Mouse (Mus musculus): Measurements from ENCODE around the gene Pan3. TPM values are rescaled to one million over a fixed set of nuclear protein-coding genes. Genes with fewer than 3 reads are reported as not detected.

The Pan3 gene
- total RNA-seq, 2 experiments from 2014 or later = 35.7 to 48.3 TPM

DNA sequence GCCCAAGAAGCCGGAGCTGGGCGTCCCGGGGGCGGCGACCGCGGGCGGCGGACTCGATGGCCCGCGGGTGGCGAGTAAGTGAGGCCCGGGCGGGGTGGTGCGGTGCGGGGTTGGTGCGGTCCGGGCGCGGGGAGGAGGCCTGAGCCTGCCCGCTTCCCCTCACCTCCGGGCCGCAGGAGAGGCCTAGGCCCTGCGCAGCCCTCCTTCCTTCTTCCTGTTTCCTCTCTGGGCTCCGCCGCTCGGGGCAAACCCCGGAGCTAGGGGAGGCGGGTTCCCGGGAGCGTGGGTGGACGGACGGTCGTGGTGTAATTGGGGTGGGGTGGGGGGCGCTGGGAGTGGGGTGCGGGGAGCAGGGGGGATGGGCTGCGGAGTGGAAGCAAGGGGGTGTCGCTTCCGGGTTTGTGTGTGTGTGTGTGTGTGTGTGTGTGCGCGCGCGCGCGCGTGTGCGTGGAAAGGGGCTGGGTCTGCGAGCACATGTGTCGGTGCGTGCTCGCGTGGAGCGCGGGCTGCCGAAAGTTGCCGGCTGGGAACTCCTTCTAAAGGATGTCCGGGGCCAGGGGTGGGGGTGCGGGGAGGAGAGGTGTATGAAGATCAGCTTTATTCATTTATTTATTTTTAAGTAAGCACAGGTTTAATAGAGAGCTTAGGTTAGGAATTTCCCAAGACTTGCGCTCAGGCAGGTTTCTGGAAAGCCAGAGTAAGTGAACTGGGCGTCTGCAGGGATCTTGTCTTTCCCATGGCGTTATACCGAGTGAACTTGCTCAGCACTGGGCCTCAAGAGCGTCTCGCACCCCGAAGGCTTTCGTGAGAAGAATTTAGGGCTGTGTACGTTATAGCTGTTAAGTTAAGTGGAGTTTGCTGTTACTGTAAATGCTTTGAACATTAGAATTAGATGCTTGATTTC, 1.2 kb downstream of the Pan3 start:
- peak; percentile 71 for DNase-seq

DNA sequence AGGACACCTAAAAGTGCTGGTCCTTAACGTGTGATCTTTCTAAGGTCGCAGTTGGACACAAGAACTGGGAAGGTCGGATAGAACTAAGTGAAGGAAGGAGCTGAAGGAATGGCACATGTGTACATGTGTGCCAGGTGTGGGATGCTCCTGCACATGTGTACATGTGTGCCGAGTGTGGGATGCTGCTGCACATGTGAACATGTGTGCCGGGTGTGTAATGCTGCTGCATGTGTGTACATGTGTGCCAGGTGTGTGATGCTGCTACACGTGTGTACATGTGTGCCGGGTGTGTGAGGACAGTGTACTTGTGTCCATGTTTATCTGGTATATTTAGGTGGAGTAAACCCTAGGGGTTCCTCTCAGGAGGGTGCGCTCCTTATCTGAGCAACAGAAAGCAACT, 3.0 kb downstream of the Pan3 start:
- DNase-seq = no peak

DNA sequence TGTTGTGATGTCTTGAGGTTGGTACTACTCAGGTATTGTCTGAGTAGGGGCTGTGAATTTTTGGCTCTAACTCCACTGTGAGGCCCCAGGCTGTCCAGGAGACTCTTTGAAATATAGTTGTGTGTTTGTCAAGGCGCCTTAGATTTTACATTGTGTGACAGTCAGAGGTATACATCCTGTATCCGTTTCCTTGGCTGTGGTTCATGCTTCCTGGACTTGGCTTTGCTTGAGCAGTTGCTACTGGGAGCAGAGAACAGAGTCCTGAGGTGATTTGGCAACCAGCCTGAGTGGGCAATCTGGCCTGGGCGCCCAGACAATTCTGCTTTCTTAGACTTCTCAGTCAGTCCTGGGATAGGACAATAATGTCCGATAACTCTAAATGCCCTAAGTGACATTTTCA, 5.3 kb downstream of the Pan3 start:
- DNase-seq = peak; percentile 15

DNA sequence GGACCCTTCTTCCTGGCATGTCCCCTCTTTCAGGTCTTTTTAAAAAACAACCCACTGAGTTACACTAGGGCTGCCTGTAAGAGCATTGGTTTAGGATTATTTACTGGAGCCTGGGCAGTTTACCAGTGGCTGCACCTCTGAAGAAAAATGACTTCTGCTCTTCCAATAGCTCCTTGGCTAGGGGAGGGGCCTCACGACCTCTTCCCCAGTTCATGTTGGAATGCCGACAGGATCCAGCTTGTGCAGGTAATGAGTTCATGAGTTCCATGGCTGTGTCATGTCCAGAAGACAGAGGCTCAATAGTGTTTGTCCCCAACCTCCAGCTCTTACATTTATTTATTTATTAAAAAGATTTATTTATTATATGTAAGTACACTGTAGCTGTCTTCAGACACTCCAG, 5.8 kb downstream of the Pan3 start:
- DNase-seq = no peak

DNA sequence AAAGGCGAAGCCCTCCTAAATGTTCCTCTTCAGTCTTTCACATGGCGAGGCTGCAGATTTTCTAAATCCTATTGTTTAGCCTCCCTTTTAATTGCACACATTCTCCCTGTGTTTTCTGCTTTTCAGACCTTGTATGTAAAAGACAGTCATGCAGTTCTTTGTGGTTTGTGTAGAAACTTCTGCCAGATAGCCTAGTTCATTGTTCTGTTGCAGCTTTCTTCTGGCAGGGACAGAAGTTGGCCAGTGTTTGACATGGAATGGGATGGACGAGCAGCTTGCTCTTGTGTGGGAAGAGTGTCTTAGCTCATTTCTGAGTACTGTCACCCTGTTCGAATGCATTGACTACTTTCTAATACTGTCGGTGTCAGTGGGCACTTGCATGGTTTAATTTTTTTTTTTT, 6.5 kb downstream of the Pan3 start:
- DNase-seq = no peak

DNA sequence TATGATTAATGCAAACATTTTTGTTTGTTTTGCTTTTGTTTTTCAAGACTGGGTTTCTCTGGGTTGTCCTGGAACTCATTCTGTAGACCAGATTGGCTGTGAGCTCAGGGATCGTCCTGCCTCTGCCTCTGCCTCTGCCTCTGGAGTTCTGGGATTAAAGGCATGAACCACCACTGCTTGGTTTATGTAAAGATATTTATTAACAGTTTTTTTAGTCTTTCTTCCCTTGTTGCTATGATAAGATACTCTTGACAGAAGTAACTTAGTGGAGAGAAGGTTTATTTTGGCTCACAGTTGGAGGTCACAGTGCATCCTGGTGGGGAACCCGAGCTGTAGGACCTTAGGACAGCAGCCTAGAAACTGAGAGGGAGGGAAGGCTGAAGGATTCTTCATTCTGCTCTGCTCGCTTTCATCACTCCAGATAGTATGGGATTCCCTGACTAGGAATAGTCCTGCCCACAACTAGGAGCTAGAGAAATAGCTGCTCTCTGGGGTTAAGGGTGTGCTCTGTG, 11.1 kb downstream of the Pan3 start:
- no peak for DNase-seq

DNA sequence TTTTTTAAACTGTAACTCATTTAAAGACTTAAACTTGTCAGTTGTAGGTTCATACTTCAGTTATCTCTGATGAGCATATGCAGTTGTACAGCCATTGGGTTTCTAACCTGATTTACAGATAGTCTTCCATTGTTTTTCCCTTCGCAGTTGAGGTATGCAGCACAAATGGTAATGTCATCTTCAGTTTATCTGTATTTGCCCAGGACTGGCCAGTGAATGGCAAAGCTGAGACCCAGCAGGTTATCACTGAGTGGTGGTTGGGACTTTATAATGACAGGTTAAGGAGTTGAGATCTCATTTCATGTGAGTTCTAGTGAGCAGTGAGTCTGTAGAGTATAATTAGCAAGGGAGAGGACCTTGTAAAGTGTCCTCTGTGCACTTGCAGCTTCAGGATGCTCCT, 12.0 kb downstream of the Pan3 start:
- no peak for DNase-seq

DNA sequence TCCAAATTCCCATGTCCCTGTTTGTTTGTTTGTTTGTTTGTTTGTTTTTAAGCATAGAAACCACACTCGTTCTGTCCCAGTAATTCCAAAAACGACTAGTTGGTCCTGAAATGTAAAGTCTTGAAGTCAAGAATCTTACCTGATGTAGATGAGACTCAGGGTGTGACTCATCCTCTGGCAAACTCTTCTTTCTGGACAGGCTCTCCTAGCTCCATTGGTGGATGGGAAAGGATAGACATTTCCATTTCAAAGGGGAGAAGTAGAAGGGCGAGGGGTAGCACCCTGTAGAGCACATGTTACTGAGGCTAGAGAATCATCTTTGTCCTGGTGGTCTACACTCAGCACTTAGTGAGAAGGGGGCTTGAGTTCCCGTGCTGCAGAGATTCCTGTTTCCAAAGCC, 12.8 kb downstream of the Pan3 start:
- no peak for DNase-seq

DNA sequence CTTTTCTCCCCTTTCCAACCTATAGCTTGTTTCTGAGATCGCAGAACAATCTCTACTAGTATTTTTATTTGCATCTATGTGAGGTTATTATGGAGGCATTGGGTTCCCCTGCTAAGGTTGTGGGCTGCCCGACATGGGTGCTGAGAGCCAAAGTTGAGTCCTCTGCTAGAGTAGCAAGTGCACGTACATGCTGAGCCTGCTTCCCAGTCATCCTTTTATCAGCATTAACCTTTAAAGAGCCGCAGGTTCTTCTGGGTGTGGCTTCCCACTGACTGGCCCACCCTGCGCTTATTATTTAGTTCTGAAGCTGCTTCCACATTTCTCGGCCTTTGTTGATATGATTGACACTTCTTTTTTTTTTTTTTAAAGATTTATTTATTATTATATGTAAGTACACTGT, 14.3 kb downstream of the Pan3 start:
- no peak for DNase-seq

DNA sequence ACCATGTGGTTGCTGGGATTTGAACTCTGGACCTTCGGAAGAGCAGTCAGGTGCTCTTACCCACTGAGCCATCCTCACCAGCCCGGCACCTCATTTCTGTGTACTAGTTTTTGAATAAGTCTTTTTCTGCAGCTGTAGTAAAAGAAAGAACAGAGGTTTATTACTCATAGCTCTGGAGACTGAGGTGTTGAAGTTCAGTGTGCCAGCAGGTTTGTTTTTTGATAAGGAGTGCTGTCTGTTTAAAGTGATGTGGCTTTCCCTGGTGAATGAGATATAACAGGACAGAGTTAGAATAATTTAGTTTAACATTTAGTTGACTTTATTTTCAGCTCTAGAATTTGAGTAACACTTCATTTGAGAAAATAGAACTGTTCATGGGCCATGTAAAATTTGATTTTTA, 14.8 kb downstream of the Pan3 start:
- DNase-seq = no peak

DNA sequence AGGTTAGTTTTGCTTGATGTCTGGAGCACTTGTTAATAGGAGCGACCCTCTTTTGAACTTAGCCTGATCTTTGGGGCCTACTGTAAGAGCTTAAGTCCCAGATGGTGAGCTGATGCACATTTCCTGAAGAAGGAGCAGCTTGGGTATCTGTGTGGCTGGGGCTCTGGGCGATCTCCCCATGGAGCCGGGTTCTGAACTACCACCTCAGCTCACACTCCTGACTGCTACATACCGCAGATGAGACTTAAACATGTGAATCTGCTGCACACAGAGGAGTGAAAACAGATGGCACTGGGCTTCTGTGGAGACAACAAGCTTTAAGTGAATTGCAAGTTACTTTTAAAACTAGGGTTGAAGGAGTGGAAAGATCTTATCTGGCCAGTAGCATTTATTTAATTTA, 15.3 kb downstream of the Pan3 start:
- no peak for DNase-seq

DNA sequence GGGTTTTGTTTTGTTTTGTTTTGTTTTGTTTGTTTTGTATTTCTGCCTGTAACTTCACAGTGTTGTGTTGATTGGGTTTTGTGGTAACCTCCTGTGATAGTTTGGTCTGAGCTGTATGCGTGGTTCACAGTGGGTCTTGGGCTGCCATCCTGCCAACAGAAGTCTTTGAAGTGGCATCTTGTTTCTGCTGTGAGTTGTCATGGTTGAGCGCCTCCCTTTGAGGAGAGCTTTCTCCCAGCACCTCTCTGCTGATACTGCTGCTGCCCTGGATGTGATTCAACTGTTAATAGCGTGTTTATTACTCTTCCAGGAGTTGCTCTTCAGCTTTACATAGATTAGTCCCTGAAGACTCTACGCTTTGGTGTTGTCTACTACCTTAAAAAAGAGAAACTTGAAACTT, 18.6 kb downstream of the Pan3 start:
- no peak for DNase-seq

DNA sequence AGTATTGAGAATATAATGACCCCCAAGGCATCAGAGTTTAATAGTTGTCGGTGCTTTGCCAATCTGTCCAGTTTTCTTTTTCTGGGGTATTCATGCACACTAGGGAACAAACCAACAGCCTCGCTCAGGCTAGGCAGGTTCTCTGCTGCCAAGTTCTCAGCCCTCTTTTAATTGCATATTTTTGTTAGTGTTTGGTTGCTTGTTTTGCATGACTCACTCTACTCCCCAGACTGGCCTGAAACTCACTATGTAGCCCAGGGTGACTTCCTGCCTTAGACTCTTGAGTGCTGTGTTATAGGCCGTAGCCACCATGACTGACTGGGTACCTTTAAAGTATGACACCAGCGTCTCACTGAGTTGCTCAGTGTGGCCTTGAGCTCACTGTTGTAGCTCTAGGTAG, 19.0 kb downstream of the Pan3 start:
- DNase-seq = no peak

DNA sequence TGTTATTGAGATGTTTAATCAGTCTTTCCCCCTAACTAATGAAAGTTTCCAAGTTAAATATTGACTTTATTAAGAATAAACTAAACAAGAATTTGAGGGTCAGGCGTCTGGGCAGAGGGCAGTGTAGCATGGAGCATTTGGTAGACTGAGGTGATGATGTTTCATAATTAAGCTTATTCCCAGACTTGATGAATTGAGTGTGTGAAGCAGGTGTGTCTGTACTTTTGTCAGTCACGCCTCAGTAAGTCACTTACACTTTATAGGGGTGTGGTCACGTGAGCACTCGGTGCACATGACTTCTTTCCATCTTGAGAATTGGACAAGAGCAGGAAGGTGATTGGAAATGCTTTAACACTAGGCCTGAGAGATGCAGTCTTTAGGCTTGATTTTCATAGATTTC, 26.5 kb downstream of the Pan3 start:
- DNase-seq = no peak

DNA sequence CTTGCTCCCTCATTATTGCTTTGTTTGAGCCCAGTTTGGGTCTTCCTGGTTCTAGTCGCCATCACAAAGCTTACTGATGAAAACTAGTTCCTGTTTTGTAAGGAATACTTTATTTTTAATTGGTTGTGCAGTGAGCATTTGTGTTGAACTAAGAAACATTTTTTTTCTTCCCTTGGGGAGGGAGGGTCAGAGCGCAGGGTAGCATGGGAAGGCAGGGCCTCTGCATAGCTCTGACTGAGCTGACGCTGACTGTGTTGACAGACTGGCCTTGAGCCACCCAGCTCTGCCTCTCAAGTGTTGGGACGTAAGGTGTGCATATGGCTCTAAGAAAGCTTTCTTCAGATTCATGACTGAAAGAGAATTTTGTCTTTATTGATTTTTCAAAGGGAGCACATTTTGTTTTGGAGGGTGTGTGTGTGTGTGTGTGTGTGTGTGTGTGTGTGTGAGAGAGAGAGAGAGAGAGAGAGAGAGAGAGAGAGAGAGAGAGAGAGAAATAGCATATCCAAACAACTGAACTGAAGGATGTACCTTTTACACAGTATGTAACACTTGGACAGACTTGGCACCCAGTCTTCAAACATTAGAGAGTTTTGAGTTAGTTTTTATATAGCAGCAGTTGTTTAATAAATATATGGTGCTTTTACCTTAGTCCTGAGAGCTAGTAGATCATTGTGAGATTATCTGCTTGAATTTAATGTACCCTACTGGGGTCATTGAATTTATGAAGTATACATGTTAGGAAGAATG, 30.0 kb downstream of the Pan3 start:
- DNase-seq = no peak

DNA sequence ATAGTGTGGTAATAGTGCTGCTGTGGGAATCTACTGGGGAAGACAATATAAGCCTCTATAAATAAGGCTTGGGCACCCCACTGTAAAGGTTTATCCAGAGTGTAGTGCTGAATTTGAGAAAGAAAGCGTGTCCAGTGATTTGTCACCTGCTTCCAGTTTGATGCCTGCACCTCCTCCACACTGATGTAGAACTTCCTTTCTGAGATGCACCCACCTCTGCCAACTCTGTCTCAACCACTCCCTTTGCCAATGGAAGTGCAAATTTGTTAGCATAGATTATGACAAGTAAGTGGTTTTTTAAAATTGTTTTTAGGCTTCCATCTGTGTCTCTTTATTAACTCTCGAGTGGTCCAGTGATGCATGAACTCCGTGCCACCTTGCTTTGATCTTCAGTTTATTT, 33.3 kb downstream of the Pan3 start:
- DNase-seq = no peak

DNA sequence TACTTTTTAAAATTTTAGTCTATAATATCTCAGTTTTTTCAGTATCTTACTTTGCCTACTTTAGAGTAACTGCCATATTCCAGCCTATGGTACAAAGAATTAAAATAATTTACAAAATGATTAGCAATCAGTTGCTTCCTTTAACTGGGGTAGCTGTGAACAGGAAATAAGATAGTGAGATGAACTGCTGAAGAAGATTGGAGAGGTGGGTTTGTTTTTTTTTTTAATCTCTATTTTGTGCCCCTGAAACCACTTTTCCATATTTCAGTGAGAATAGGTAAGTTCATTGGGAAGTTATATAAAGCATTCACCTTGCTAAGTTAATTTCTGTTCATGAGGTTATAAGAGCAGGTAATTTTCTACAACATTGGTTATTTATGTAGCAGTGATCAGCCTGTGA, 36.4 kb downstream of the Pan3 start:
- DNase-seq = no peak

DNA sequence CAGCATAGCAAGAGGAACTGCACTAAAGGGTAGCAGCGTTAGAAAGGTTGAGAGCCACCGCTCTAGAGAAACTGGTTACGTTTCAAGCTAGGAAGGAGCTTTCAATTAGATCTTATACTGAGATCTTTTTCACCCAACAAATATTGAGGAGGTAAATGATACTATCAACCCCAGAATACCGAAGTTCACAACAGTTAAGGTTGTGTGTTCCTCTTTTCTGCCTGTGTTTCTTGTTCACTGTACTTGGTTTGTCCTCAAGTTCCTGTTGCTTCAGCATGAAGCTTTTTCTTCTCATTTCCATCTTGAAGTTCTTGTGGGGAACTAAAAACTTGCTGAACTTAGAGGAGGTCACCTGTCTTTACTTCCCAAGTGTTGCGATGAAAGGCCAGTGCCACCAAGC, 41.2 kb downstream of the Pan3 start:
- DNase-seq = no peak

DNA sequence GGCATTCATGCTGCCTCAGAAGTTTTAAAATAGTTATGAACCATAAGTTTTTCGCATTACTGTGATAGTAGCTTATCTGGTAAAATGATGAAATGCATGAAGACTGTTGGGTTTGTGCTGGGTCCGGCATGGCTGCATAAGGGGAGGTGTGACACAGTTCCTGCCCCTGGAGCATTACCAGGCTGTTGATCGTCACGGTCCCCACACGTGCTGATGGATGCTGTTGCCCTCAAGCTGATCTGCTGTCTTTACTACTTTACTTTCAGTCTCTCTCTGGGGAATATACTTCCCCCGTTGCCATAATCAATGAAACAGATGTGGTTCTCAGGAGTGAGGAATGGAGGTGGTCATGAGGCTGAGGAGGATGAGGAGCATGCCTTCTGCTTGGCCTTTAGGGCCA, 43.1 kb downstream of the Pan3 start:
- no peak for DNase-seq

DNA sequence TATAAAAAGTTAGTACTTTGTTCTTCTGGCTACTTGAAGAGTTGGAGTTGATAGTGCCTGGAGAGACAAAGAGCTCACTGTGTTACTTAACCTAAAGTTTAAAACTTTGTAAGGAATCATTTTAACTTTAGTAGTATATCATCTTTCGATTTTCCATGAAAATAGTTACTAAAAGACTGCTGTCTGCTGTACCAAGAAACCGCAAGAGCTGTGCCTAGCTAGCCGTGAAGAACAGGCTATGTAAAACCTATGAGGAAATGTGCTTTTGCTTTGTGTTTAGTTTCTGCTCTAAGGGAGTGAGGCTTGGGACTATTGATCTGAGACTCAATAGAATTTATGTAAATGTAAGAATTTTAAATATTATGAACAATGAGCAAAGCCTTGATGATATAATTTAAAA, 43.9 kb downstream of the Pan3 start:
- DNase-seq = no peak

DNA sequence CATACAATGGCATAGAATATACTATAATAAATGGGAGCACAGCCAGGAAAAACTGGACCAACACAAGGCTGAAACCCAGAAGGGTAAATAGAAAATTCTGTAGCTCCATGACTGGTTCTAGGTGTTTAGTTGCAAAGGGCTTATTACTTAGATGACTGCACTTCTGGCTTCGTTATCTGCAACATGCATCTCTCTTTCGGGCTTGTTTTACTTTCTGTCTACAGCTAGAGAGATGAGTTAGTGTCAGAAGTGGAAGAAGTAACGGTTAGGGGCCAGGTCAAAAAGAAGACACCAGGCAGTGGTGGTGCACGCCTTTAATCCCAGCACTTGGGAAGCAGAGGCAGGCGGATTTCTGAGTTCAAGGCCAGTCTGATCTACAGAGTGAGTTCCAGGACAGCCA, 46.1 kb downstream of the Pan3 start:
- DNase-seq = no peak

DNA sequence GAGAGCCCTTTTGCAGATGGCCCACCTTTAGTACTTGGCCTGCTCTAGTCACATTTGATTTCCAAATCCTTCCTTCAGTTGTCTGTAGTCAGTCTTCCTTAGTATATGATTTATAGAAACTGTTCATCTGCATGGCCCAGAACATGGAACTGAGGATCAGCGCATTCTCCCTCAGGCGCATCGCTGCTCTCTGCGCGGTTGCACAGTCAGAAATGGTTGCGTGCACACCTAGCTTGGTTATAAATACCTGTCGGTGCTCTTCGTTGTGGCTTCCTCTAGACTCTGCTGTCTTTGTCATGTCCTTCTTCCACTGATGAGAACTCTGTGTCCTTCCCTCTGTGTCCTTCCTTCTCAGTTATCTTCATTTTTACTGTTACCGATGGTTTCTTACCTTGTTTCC, 47.1 kb downstream of the Pan3 start:
- DNase-seq = no peak

DNA sequence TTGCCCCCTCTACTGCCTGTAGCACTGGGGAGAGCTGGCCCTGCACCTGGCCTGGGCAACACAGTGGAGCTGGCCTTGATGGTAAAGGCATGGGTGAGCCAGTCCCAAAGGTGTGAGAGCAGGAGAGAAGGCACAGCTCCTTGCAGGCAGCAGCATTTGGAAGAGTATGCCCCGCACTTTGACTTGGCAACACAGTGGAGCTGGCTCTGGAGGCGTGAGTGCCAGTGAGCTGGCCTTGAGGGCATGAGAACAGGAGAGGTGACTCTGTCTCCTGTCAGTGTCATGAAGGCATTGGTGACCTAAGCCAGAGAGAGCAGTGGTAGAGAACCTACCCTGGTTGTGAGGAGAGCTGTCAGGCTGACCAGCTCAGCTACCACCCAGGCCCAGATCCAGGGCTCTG, 49.4 kb downstream of the Pan3 start:
- DNase-seq = no peak

DNA sequence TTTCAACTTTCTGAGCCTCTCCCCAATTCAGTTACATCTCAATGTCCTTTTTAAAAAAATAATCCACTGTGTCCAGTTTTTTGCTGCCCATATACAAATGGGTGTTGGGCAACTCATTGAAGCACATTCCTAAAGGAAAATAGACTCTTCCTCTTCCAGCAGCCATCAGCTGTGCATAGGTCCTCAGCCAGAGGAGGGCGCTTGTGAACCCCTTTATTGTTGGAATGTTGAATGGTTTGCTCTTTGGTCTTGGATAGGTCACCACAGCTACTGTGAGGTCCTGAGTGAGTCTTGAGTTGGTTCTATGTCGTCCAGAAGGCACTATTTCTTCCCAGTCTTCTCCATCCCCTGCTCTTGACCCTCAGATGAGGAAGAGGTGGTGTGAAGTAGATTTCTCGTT, 54.2 kb downstream of the Pan3 start:
- DNase-seq = no peak

All from gastrocnemius, postnatal 10 days (tissue).